12 mouse cellular contexts compared by ENCODE assay signal in genomic region chr7:47110511-47110910, GRCm38 (mm10). TPM values are rescaled to one million over a fixed set of nuclear protein-coding genes. Genes with fewer than 3 reads are reported as not detected.
DNase-seq lines count a peak whose midpoint lies in the region; TF ChIP-seq lines count a peak whose summit lies in the region.
"Had no signal": no experiment of that assay in that cellular context is flagged by ENCODE, and none has a peak within 500 bp of the region (broad histone marks: within the 10 kb centered on the region; RNA-seq: fewer than 3 reads in every experiment).

No protein-coding gene starts in this region.

- no peak overlapping the region for H3K4me3 ChIP-seq in layer of hippocampus, adult 2 months
- no peak overlapping the region for H3K4me3 ChIP-seq in heart, embryonic 10.5 days
- no peak overlapping the region for H3K4me3 ChIP-seq in midbrain, embryonic 10.5 days
- H3K4me3 ChIP-seq: forebrain, embryonic 12.5 days had no signal

- no peaks in the 10 kb centered on the region for H3K27me3 ChIP-seq in heart, embryonic 10.5 days (ENCODE audit: insufficient read depth, poor library complexity, severe bottlenecking)
- no peaks in the 10 kb centered on the region for H3K27me3 ChIP-seq in midbrain, embryonic 10.5 days (ENCODE audit: low read depth, poor library complexity, severe bottlenecking)
- H3K27me3 ChIP-seq: forebrain, embryonic 12.5 days had no signal

- H3K9me3 ChIP-seq in heart, embryonic 10.5 days, result no peaks in the 10 kb centered on the region
- no peaks in the 10 kb centered on the region for H3K9me3 ChIP-seq in midbrain, embryonic 10.5 days (replicated peaks)
- H3K9me3 ChIP-seq: forebrain, embryonic 12.5 days had no signal

- H3K4me1 ChIP-seq in heart, embryonic 10.5 days, result no peaks in the 10 kb centered on the region
- no peaks in the 10 kb centered on the region for H3K4me1 ChIP-seq in midbrain, embryonic 10.5 days
- H3K4me1 ChIP-seq: forebrain, embryonic 12.5 days had no signal

- peak; percentile 68 for DNase-seq in CD4-positive, CD25-positive, alpha-beta regulatory T cell, adult 2 months (ENCODE audit: low read depth, low spot score)
- DNase-seq in adipocyte (ENCODE audit: low spot score), result peak; percentile 52
- DNase-seq in layer of hippocampus, adult 2 months (ENCODE audit: low spot score in 2 of 2), result peak; percentile 62 to 76
- peak; percentile 38 for DNase-seq in lung, postnatal 36 days
- no peak for DNase-seq in kidney, adult 18-20 months
- DNase-seq in heart, embryonic 10.5 days (ENCODE audit: low spot score), result no peak
- no peak for DNase-seq in midbrain, embryonic 10.5 days (ENCODE audit: low spot score)
- DNase-seq: cerebellum, adult 2 months; kidney, postnatal 4 days had no signal

- no peaks in the 10 kb centered on the region for H3K36me3 ChIP-seq in heart, embryonic 10.5 days
- no peaks in the 10 kb centered on the region for H3K36me3 ChIP-seq in midbrain, embryonic 10.5 days
- H3K36me3 ChIP-seq: forebrain, embryonic 12.5 days had no signal

- WGBS in heart, embryonic 10.5 days, result 72% methylated on average over 7 of the region's 7 CpGs
- 85% methylated on average over 7 of the region's 7 CpGs for WGBS in midbrain, embryonic 10.5 days

- H3K27ac ChIP-seq in layer of hippocampus, adult 2 months, result peak overlapping the region; percentile 75
- H3K27ac ChIP-seq in heart, embryonic 10.5 days, result no peak overlapping the region
- H3K27ac ChIP-seq in midbrain, embryonic 10.5 days (replicated peaks), result no peak overlapping the region
- H3K27ac ChIP-seq: forebrain, embryonic 12.5 days; liver, embryonic 14.5 days had no signal

- no peak for TF ChIP-seq CTCF in layer of hippocampus, adult 2 months (conservative IDR thresholded peaks at IDR 0.05)

RNA-seq across cellular contexts. Expression of gene Ptpn5, which starts 23.0 kb away (rescaled TPM):
- total RNA-seq in layer of hippocampus, adult 2 months (2021), result 100 to 1,000 TPM; 104 to 107 TPM
- 0.26 TPM in 1 of 2 replicates, not detected in the other for polyA plus RNA-seq in heart, embryonic 10.5 days (2016; fragmentation: Nextera tagmentation; extraction: Ambion mirVana)
- polyA plus RNA-seq in midbrain, embryonic 10.5 days (2016; fragmentation: Nextera tagmentation; extraction: Ambion mirVana), result 6.6 and 17.6 TPM in 2 replicates
- polyA plus RNA-seq: heart, postnatal 0 days; liver, embryonic 14.5 days had no signal

Comparison
In these comparisons a context has a peak if more than half of its experiments do, and no peak if none do; other contexts are left out.
1. DNase-seq: peak in CD4-positive, CD25-positive, alpha-beta regulatory T cell, adult 2 months (single experiment), adipocyte (single experiment), layer of hippocampus, adult 2 months (2 of 2) and lung, postnatal 36 days (single experiment); none in kidney, adult 18-20 months (single experiment), heart, embryonic 10.5 days (single experiment) and midbrain, embryonic 10.5 days (single experiment).